Mouse (Mus musculus) lung, adult 2 months (tissue): ENCODE results near the gene Rsrc1.

ENCODE experiments used
- CTCF ChIP-seq: fragments of 200-500 bp; IDR thresholded peaks from 2 replicates; pipeline ENCODE4 v1.5.1; 2011; ENCODE audit warnings: mild to moderate bottlenecking, low read length, control low read depth; ENCODE audit not compliant: insufficient read depth
- POLR2A ChIP-seq: fragments of 200-500 bp; IDR thresholded peaks from 2 replicates; pipeline ENCODE4 v1.6.1; 2011; ENCODE audit warnings: low read depth, mild to moderate bottlenecking, control low read depth, low read length, borderline replicate concordance; ENCODE audit errors: extremely low read depth

- TF ChIP-seq CTCF (no peak), POLR2A (no peak)
Measured at GRCm38 (mm10) chr3:67372194-67372593, 391.0 kb downstream of the Rsrc1 start.
